Mouse (Mus musculus): ENCODE data around the gene Lhx8. TPM values are rescaled to one million over a fixed set of nuclear protein-coding genes. Genes with fewer than 3 reads are reported as not detected.

Gene Lhx8
- polyA plus RNA-seq, 1 experiment from 2014 or later = 0.09 TPM

DNA sequence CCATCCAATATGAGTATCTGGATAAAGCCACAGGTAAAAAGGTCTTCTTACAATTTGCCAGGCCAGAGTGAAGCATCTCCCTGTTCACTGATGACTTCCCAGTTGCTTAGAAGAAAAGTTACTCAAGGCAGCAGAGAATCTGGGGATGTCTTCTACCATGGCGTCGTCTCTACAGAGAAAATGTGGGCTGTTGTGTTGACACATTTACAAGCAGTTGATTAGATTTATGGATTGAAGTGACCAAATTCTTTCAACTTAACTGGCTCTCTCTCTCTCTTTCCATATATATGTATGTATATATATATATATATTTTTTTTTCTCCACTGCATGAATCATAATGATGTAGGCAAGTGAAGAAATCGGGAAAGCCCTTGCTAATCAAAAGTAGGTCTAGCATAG is 55.8 kb downstream of the Lhx8 start:
- Histone ChIP-seq H3K4me2 (ENCODE audit: low read depth, low read length) (no peak overlapping the region), H3K4me1 (replicated peaks; ENCODE audit: control insufficient read depth, insufficient read depth, low read length) (no peaks in the 10 kb centered on the region), H3K9ac (ENCODE audit: low read length) (no peak overlapping the region), H3K36me3 (ENCODE audit: control insufficient read depth, insufficient read depth, low read length) (no peaks in the 10 kb centered on the region), H3K27ac (ENCODE audit: low read length) (no peak overlapping the region), H3K4me3 (ENCODE audit: low read length) (no peak overlapping the region), H3K9me3 (ENCODE audit: control insufficient read depth, low read length) (no peaks in the 10 kb centered on the region), H3K27me3 (ENCODE audit: control insufficient read depth, insufficient read depth, low read depth, low read length) (peaks cover 5% of the 10 kb centered on the region)
- ATAC-seq (ENCODE audit: low read depth) = no peak
- WGBS = 57% methylated on average over 3 of the region's 3 CpGs

DNA sequence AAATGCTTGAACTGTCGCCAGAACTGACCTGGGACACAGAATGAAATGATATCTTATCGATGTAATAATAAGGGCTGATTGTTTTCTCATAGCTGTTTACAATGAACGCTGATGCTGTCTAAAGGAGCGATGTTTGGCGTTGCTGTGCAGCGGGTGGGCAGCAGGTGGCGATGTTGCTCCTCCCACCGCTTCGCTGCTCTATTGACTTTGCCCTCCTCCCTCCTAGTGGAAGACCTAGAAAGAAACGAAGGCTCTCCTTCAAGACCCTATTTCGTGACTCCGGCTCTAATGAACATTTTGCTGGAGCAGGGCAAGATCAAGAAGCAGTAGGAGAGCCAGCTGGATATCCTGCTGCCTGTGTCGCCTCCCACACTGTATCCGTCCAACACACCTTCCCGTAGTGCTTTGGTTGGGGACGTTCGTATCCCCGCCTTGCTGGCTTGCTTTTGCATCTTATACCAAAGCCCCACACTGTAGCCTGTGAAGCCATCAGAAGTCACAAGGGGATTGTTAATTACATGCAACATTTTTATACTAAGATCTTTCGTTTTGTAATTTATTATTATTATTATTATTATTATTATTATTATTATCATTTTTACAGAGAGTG is 60.6 kb downstream of the Lhx8 start:
- Histone ChIP-seq H3K4me3 (ENCODE audit: low read length) (peak overlapping the region; percentile 24; the same call in 1 of the 2 replicates), H3K9ac (ENCODE audit: low read length) (0 out of 2 replicates have a peak overlapping the region, but pooled peaks have one; percentile 28), H3K4me1 (replicated peaks; ENCODE audit: control insufficient read depth, insufficient read depth, low read length) (no peaks in the 10 kb centered on the region), H3K36me3 (ENCODE audit: control insufficient read depth, insufficient read depth, low read length) (no peaks in the 10 kb centered on the region), H3K27ac (ENCODE audit: low read length) (no peak overlapping the region), H3K4me2 (ENCODE audit: low read depth, low read length) (peak overlapping the region; percentile 58), H3K27me3 (ENCODE audit: control insufficient read depth, insufficient read depth, low read depth, low read length) (peaks cover 5% of the 10 kb centered on the region), H3K9me3 (ENCODE audit: control insufficient read depth, low read length) (no peaks in the 10 kb centered on the region)
- WGBS = 15% methylated on average over 19 of the region's 19 CpGs
- ATAC-seq (ENCODE audit: low read depth) = peak; percentile 61; the same call in 1 of the 2 replicates

DNA sequence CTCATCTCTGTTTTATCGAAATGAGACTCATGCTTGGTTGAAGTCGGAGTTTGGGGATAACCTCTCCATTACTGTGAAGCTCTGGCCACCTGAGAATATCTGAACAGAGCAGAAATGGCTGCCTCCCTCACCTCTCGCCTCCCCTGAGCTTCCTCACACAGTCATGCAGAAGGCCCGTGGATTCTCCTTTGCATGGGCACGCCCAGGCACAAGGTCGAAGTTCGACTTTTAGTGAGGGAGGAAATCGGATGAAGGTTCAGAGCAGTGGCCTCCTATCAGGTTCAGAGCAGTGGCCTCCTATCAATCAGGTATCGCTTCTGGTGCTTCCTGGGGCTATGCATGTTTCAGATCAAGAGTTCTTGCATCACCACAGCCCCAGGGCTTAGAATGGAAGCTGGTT is 62.1 kb downstream of the Lhx8 start:
- Histone ChIP-seq H3K4me2 (ENCODE audit: low read depth, low read length) (no peak overlapping the region), H3K27ac (ENCODE audit: low read length) (no peak overlapping the region), H3K4me1 (replicated peaks; ENCODE audit: control insufficient read depth, insufficient read depth, low read length) (no peaks in the 10 kb centered on the region), H3K9ac (ENCODE audit: low read length) (no peak overlapping the region), H3K9me3 (ENCODE audit: control insufficient read depth, low read length) (no peaks in the 10 kb centered on the region), H3K4me3 (ENCODE audit: low read length) (no peak overlapping the region), H3K36me3 (ENCODE audit: control insufficient read depth, insufficient read depth, low read length) (no peaks in the 10 kb centered on the region), H3K27me3 (ENCODE audit: control insufficient read depth, insufficient read depth, low read depth, low read length) (peaks cover 5% of the 10 kb centered on the region)
- 71% methylated on average over 9 of the region's 9 CpGs for WGBS
- ATAC-seq (ENCODE audit: low read depth) = no peak

DNA sequence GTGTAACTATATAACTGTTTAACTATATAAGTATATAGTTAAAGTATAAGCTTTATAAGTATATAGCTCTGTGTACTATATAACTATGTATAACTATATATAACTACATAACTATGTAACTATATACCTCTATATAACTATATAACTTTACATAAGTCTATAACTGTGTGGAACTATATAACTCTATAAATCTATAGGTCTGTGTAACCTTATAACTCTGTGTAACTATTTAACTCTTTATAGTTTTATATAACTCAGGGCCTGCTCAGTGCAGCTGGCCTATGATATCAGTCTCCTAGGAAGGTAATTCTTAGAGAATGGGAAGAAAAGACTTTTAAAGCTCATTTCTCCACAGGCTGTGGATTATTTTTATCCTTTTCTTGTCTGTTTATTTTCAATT is 73.1 kb downstream of the Lhx8 start:
- H3K27ac ChIP-seq (ENCODE audit: low read length) = no peak overlapping the region
- ATAC-seq (ENCODE audit: low read depth) = no peak
- no peak overlapping the region for H3K9ac ChIP-seq (ENCODE audit: low read length)
- H3K4me2 ChIP-seq (ENCODE audit: low read depth, low read length) = no peak overlapping the region
- no peaks in the 10 kb centered on the region for H3K4me1 ChIP-seq (replicated peaks; ENCODE audit: control insufficient read depth, insufficient read depth, low read length)
- H3K27me3 ChIP-seq (ENCODE audit: control insufficient read depth, insufficient read depth, low read depth, low read length) = no peaks in the 10 kb centered on the region
- H3K36me3 ChIP-seq (ENCODE audit: control insufficient read depth, insufficient read depth, low read length) = no peaks in the 10 kb centered on the region
- H3K4me3 ChIP-seq (ENCODE audit: low read length) = no peak overlapping the region
- no peaks in the 10 kb centered on the region for H3K9me3 ChIP-seq (ENCODE audit: control insufficient read depth, low read length)

All from lung, embryonic 16.5 days (tissue).